Mouse (Mus musculus) testis, adult 2 months (tissue): ENCODE data around the gene Creb5.

ENCODE experiments used
- CTCF ChIP-seq: fragments of 200-500 bp; IDR thresholded peaks from 2 replicates; pipeline ENCODE4 v1.5.1; 2012; ENCODE audit warnings: low read depth, mild to moderate bottlenecking, inconsistent platforms, low read length, moderate library complexity; ENCODE audit not compliant: control insufficient read depth, insufficient read depth, insufficient replicate concordance
- POLR2A ChIP-seq: fragments of 200-500 bp; IDR thresholded peaks from 2 replicates; pipeline ENCODE4 v1.6.1; 2012; ENCODE audit warnings: low read depth, mild to moderate bottlenecking, inconsistent platforms, low read length, moderate library complexity; ENCODE audit not compliant: control insufficient read depth

DNA sequence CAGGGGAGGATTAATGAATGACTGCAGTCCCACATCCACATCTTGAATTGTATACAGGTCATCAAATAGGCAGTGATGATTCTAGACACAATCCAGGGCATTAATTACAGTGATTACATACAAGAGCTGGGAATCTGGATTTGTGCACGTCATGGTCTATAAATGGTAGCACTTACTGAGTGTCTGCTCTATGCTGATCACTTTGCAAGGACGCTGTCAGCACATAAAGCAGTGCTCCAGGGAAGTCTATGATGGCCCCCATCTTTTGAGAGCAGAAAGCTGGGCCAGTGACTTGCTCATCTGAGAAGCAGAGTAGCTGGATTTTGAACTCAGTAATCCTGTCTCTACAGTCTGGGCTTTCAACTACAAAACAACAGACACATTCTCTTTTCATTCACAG is 318.1 kb downstream of the Creb5 start:
- TF ChIP-seq CTCF (no peak), POLR2A (no peak)
